Mouse (Mus musculus): Measurements from ENCODE around the gene Wbp11. TPM values are rescaled to one million over a fixed set of nuclear protein-coding genes. Genes with fewer than 3 reads are reported as not detected.

Gene Wbp11
- total RNA-seq, 2 experiments from 2014 or later: 116 to 123 TPM

- no peak for ATAC-seq (replicated peaks; ENCODE audit: low FRiP score, poor library complexity, severe bottlenecking)
These were observed 58.2 kb downstream of the Wbp11 start for GRCm38 (mm10) chr6:136769859-136770258.

- no peak for ATAC-seq (replicated peaks; ENCODE audit: low FRiP score, poor library complexity, severe bottlenecking)
These were observed 58.9 kb downstream of the Wbp11 start for GRCm38 (mm10) chr6:136769143-136769542.

GRCm38 (mm10) chr6:136763912-136764311 lies 64.1 kb downstream of the Wbp11 start:
- ATAC-seq (replicated peaks; ENCODE audit: low FRiP score, poor library complexity, severe bottlenecking): no peak

Other genes with a start within 250 kb of the Wbp11 start
- gene Plbd1, start 166.3 kb downstream of the Wbp11 start, total RNA-seq (2015; ENCODE audit: low replicate concordance): 31.0 and 37.7 TPM in 2 replicates
- gene Plbd1, start 166.3 kb downstream of the Wbp11 start, total RNA-seq (2017; ENCODE audit: low replicate concordance): 17.2 and 24.4 TPM in 2 replicates
- gene Gucy2c, start 46.5 kb downstream of the Wbp11 start, total RNA-seq (2015; ENCODE audit: low replicate concordance): not detected in 2 replicates
- not detected in 2 replicates for gene Gucy2c, start 46.5 kb downstream of the Wbp11 start, total RNA-seq (2017; ENCODE audit: low replicate concordance)
- gene Hist4h4, start 23.8 kb downstream of the Wbp11 start, total RNA-seq (2015; ENCODE audit: low replicate concordance): 82.5 and 87.6 TPM in 2 replicates
- gene Hist4h4, start 23.8 kb downstream of the Wbp11 start, total RNA-seq (2017; ENCODE audit: low replicate concordance): 74.3 and 120 TPM in 2 replicates
- gene H2afj, start 20.0 kb downstream of the Wbp11 start, total RNA-seq (2015; ENCODE audit: low replicate concordance): 51.1 and 55.5 TPM in 2 replicates
- gene H2afj, start 20.0 kb downstream of the Wbp11 start, total RNA-seq (2017; ENCODE audit: low replicate concordance): 33.1 and 75.9 TPM in 2 replicates
- 6.3 and 8.3 TPM in 2 replicates for gene BC049715, start 607 bp downstream of the Wbp11 start, total RNA-seq (2015; ENCODE audit: low replicate concordance)
- gene BC049715, start 607 bp downstream of the Wbp11 start, total RNA-seq (2017; ENCODE audit: low replicate concordance): 0.91 and 3.6 TPM in 2 replicates
- not detected in 2 replicates for gene Smco3, start 7.2 kb upstream of the Wbp11 start, total RNA-seq (2015; ENCODE audit: low replicate concordance)
- not detected in 2 replicates for gene Smco3, start 7.2 kb upstream of the Wbp11 start, total RNA-seq (2017; ENCODE audit: low replicate concordance)
- 89.7 and 101 TPM in 2 replicates for gene Art4, start 29.5 kb upstream of the Wbp11 start, total RNA-seq (2015; ENCODE audit: low replicate concordance)
- gene Art4, start 29.5 kb upstream of the Wbp11 start, total RNA-seq (2017; ENCODE audit: low replicate concordance): 123 and 147 TPM in 2 replicates
- gene Mgp, start 47.6 kb upstream of the Wbp11 start, total RNA-seq (2015; ENCODE audit: low replicate concordance): not detected in 2 replicates
- gene Mgp, start 47.6 kb upstream of the Wbp11 start, total RNA-seq (2017; ENCODE audit: low replicate concordance): 1.4 TPM in 1 of 2 replicates, not detected in the other
- gene Erp27, start 93.9 kb upstream of the Wbp11 start, total RNA-seq (2015; ENCODE audit: low replicate concordance): not detected in 2 replicates
- not detected in 2 replicates for gene Erp27, start 93.9 kb upstream of the Wbp11 start, total RNA-seq (2017; ENCODE audit: low replicate concordance)
- gene Pde6h, start 95.6 kb upstream of the Wbp11 start, total RNA-seq (2015; ENCODE audit: low replicate concordance): not detected in 2 replicates
- 0.51 TPM in 1 of 2 replicates, not detected in the other for gene Pde6h, start 95.6 kb upstream of the Wbp11 start, total RNA-seq (2017; ENCODE audit: low replicate concordance)
- gene Arhgdib, start 113.7 kb upstream of the Wbp11 start, total RNA-seq (2015; ENCODE audit: low replicate concordance): 616 and 634 TPM in 2 replicates
- gene Arhgdib, start 113.7 kb upstream of the Wbp11 start, total RNA-seq (2017; ENCODE audit: low replicate concordance): 160 and 179 TPM in 2 replicates

All from erythroid progenitor cell, adult 5-6 weeks (primary cell).